Mouse (Mus musculus): Measurements from ENCODE around the gene Plcd1. TPM values are rescaled to one million over a fixed set of nuclear protein-coding genes. Genes with fewer than 3 reads are reported as not detected.

The Plcd1 gene
- polyA plus RNA-seq, 1 experiment from 2014 or later = 21.8 TPM

DNA sequence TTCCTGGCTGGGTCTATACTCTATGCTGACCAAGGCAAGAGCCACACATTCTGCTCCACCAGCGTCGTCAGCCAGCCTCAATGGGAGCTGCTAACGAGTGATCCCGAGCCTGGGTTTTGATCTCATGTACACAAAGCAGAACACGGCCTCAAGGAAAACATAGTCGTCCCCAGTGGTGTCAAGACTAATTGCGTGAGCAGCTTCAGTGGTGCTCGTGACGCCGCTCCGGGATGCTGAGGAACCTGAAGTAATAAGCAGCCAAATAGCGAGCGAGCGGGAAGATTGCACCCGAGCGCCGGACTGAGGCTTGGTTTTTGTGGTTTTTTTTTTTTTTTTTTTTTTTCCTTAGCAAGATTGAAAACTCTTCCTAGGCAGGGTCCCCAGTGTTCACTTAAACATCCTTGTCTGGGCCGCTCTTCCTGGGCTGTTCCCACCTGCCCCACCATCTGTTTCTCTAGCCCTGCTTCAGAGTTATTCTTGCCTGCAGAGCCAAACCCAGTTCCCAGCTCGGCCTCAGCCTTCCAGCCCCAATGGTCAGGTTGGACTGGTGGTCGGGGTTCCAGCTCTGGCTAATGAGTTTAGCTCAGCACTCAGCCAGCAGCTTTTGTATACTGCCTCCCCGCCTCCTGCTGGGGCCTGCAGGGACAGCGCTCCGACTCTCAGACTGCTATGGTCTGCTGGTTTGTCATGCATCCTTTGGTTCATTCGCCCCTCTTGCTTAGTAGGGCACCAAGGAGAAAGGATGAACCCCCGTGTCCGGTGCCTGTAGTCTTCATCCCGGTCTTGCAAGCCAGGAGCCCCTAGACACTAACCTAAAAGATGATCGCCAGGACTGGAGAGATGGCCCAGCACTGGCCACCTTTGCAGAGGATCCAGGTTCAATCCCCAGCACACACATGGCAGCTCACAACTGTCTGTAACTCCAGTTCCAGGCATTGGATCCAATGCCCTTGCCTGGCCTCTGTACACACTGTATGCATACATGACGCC, 58.3 kb downstream of the Plcd1 start:
- DNase-seq (ENCODE audit: low spot score) = peak; percentile 24
- H3K4me1 ChIP-seq = peaks cover 38% of the 10 kb centered on the region
- no peaks in the 10 kb centered on the region for H3K9me3 ChIP-seq (replicated peaks)
- 71% methylated on average over 29 of the region's 29 CpGs for WGBS
- H3K27ac ChIP-seq (replicated peaks) = peak overlapping the region; percentile 42; the same call in 1 of the 2 replicates
- no peak overlapping the region for H3K4me3 ChIP-seq
- H3K27me3 ChIP-seq (ENCODE audit: low read depth, poor library complexity, severe bottlenecking) = no peaks in the 10 kb centered on the region
- H3K36me3 ChIP-seq = peaks cover 12% of the 10 kb centered on the region; the same call in 1 of the 2 replicates

DNA sequence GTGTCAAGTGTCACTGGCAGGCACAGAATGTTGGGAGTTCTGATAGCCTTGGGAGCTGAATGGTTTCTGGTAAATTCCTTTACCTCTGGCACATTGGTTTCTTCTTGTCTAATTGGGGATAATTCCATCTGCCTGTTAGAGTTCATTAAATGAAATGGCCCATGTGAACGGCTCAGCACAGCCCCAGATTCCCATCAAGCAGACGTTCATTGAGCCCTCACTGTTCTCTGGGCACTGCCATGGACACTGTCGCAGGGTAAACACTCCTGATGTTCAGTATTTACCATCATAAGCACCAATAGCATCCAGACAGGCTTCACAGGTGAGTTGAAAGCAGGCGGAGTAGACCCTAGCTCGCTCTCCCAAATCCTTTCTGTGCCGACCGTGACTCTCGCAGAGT, 59.2 kb downstream of the Plcd1 start:
- no peak for DNase-seq (ENCODE audit: low spot score)
- 81% methylated on average over 8 of the region's 8 CpGs for WGBS
- Histone ChIP-seq H3K27ac (replicated peaks) (peak overlapping the region; percentile 42; the same call in 1 of the 2 replicates), H3K4me3 (no peak overlapping the region), H3K36me3 (peaks cover 12% of the 10 kb centered on the region; the same call in 1 of the 2 replicates), H3K4me1 (peaks cover 38% of the 10 kb centered on the region), H3K9me3 (replicated peaks) (no peaks in the 10 kb centered on the region), H3K27me3 (ENCODE audit: low read depth, poor library complexity, severe bottlenecking) (no peaks in the 10 kb centered on the region)

DNA sequence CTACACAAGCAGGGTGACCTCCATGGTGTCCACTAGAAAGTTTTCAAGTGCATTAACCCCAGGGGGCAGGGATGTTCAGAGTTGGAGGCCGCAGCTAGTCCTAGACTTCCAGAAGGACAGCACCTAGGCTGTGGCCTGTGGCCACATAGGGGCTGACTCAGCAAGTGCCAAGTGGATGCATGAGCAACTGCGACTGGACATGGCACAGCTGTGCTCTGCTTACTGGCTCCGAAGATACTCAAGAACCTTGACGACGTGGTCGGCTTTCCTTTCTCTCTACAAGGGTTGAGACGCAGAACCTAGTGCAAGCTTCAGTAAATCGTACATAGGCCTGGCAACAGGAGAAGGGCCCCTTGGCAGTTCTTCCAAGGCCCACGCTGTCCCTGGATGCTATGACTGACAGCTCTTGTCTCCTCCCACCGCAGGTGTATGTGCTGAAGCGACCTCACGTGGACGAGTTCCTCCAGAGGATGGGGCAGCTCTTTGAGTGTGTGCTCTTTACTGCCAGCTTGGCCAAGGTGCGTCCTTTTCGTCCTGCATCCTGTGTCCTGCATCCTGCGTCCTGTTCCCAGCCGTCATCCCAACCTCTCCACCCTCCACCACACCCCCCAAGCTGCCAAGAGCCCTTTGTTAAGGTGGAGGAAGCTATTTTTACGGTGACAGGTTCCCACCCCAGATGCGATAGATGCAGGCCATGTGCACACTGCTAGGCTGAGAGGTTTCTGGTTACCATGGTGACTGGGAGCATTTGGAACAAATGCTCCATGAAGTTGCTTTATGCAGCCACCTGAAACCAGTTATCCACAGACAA, 60.0 kb downstream of the Plcd1 start:
- Histone ChIP-seq H3K27me3 (ENCODE audit: low read depth, poor library complexity, severe bottlenecking) (no peaks in the 10 kb centered on the region), H3K9me3 (replicated peaks) (no peaks in the 10 kb centered on the region), H3K4me1 (peaks cover 38% of the 10 kb centered on the region), H3K27ac (replicated peaks) (peak overlapping the region; percentile 39; the same call in 1 of the 2 replicates), H3K4me3 (no peak overlapping the region), H3K36me3 (peaks cover 12% of the 10 kb centered on the region; the same call in 1 of the 2 replicates)
- WGBS = 76% methylated on average over 19 of the region's 19 CpGs
- peak; percentile 43 for DNase-seq (ENCODE audit: low spot score)

DNA sequence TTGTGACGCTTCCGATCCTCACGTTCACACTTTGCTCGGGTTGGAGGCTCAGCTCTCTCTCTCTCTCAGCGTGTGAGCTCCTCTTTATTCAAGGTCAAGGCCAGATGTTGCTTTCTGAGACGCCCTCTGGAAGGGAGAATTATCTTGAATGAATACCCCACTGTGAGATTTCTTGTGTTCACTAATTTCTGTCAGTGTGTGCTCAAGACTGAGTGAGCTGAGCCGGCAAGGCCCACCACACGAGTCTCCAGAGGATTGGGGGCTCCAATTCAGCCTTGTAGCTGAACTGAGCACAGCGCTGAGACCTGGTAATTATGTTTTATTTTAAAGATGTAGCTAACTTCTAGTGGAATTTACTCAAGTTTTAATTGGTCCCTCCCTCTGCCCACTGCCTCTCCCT, 60.8 kb downstream of the Plcd1 start:
- H3K9me3 ChIP-seq (replicated peaks) = no peaks in the 10 kb centered on the region
- 69% methylated on average over 9 of the region's 9 CpGs for WGBS
- H3K27ac ChIP-seq (replicated peaks) = peak overlapping the region; percentile 39; the same call in 1 of the 2 replicates
- DNase-seq (ENCODE audit: low spot score) = peak; percentile 19
- H3K4me3 ChIP-seq = no peak overlapping the region
- H3K4me1 ChIP-seq = peaks cover 38% of the 10 kb centered on the region
- 0 out of 2 replicates have a peak, but pooled peaks cover 5% of the 10 kb centered on the region for H3K36me3 ChIP-seq
- H3K27me3 ChIP-seq (ENCODE audit: low read depth, poor library complexity, severe bottlenecking) = no peaks in the 10 kb centered on the region

DNA sequence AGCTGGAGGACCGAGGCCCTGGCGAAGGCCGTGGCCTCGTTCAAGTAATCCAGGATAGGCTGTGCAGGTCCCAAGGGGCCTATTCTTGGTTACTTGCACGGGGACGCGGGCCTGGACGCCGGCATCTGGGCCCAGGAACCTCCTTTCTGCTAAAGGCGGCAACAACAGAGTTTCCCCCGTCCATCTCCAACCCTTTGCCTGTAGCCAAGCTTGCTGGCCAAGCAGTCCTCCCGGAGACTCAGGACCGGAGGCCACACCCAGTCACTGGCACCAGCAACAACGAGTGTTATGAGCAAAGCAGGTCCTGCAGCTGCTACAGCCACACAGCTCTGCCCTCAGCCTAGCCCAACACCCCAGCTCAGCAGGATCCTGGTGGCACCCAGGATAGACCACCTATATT, 61.5 kb downstream of the Plcd1 start:
- H3K4me1 ChIP-seq = peaks cover 38% of the 10 kb centered on the region
- no peak for DNase-seq (ENCODE audit: low spot score)
- 0 out of 2 replicates have a peak, but pooled peaks cover 5% of the 10 kb centered on the region for H3K36me3 ChIP-seq
- no peak overlapping the region for H3K4me3 ChIP-seq
- H3K27me3 ChIP-seq (ENCODE audit: low read depth, poor library complexity, severe bottlenecking) = no peaks in the 10 kb centered on the region
- H3K27ac ChIP-seq (replicated peaks) = peak overlapping the region; percentile 29; the same call in 1 of the 2 replicates
- 89% methylated on average over 14 of the region's 14 CpGs for WGBS
- no peaks in the 10 kb centered on the region for H3K9me3 ChIP-seq (replicated peaks)

DNA sequence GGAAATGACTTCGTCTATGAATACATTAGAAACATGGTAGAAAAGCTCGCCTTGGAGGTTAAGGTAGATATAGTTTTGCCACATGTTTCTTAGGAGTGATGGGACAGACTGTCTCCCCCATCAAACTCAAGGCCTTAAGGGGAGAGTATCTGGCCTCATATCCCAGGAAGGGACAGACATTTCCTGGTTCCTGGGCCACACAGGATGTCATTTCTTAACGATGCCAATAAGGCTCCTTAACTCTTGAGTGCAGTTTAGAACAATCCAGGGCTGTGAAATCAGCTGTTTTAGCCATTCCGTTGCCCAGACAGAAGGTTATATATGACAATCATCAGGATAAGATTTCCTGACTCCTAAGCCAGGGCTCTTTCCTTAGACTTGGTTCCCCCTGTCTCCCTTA, 62.3 kb downstream of the Plcd1 start:
- H3K27me3 ChIP-seq (ENCODE audit: low read depth, poor library complexity, severe bottlenecking) = no peaks in the 10 kb centered on the region

DNA sequence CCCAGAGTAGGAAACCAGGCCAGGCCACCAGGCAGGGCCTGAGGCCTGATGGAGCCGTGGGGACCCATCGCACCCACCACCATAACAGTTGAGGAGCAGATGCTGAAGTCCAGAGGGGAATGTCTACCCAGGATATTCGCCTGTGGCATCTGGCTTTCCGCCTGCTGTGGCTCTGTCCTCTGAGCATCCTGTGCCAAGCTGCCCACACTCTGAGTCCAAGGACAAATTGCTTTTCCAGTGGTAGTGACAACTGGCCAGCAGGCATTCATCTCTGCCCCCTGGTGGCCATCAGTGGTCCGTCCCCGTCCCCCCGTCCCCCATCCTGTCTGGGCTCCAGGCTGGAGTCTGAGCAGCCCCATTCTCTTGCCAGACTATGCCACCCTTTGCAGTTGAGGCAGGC, 63.7 kb downstream of the Plcd1 start:
- H3K4me1 ChIP-seq = peaks cover 31% of the 10 kb centered on the region
- no peaks in the 10 kb centered on the region for H3K36me3 ChIP-seq
- H3K27me3 ChIP-seq (ENCODE audit: low read depth, poor library complexity, severe bottlenecking) = no peaks in the 10 kb centered on the region
- no peaks in the 10 kb centered on the region for H3K9me3 ChIP-seq (replicated peaks)
- H3K4me3 ChIP-seq = no peak overlapping the region
- peak; percentile 56 for DNase-seq (ENCODE audit: low spot score)
- H3K27ac ChIP-seq (replicated peaks) = no peak overlapping the region
- WGBS = 56% methylated on average over 7 of the region's 7 CpGs

More for the DNA sequence above, 62.3 kb downstream of the Plcd1 start:
- H3K9me3 ChIP-seq (replicated peaks) = no peaks in the 10 kb centered on the region
- peaks cover 38% of the 10 kb centered on the region for H3K4me1 ChIP-seq
- no peak for DNase-seq (ENCODE audit: low spot score)
- WGBS = 92% methylated on average over 4 of the region's 4 CpGs
- 0 out of 2 replicates have a peak, but pooled peaks cover 2% of the 10 kb centered on the region for H3K36me3 ChIP-seq
- H3K4me3 ChIP-seq = no peak overlapping the region
- H3K27ac ChIP-seq (replicated peaks) = no peak overlapping the region

DNA sequence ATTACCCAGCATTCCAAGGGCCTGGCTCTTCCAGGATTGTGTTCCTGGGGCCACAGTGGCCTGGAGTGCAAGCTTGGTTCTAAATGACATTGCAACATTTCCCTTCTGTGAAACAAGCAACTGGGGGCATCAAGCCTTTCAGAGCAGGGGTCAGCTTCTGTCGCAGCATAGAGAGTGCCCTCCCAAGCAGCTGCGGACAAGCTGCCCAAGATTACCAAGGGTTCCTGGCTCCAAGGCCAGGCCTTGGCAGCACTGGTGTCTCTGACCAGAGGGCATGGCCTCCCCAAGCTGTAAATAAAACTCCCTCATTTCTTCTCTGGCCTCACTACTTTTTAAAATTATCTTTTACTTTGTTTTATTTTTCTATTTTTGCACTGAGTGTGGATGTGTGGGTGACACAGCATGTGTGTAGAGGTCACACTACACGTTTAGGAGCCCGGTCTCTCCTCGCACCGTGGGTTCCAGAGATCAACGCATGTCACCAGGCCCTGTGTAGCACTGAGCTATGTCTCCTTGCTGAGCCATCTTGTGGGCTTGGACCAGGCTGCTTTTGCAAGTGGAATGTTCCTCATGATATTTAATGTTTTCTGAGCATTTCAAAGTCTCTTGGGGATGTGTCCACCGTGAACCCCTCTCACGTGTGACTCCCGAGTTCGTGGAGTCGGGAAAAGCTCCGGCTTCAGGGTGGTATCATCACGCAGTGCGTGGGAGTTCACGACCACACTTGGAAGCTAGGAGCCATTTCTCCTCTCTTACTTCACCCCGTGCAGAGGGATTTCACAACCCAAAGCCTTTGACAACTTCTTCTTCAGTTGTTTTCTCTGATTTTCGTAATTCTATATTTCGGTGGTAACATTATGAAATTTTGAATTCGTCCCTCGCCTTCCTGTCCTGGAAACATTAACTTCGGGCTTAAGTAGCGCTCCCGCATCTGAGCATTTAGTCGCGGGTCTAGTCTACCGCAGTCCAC, 64.8 kb downstream of the Plcd1 start:
- WGBS = 95% methylated on average over 27 of the region's 27 CpGs
- no peaks in the 10 kb centered on the region for H3K36me3 ChIP-seq

DNA sequence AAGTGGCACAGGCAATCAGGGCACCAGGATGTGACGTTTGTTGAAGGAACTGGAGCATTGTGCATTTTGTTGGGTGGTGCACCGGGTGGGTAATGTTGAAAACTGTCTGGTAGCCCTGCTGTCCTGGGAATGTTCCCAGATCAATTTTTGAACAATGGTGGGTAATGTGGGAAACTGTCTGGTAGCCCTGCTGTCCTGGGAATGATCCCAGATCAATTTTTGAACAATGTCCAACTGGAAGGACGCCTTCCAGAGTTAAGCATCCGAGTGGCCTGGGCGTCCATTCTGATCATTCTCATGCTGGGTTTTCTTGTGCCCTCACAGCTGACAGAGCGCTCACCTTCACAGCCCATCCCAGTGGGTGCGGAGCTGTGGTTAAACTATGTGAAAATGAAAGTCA, 66.0 kb downstream of the Plcd1 start:
- no peaks in the 10 kb centered on the region for H3K9me3 ChIP-seq (replicated peaks)
- H3K36me3 ChIP-seq = no peaks in the 10 kb centered on the region
- DNase-seq (ENCODE audit: low spot score) = no peak
- no peaks in the 10 kb centered on the region for H3K27me3 ChIP-seq (ENCODE audit: low read depth, poor library complexity, severe bottlenecking)
- H3K4me1 ChIP-seq = peaks cover 9% of the 10 kb centered on the region
- no peak overlapping the region for H3K27ac ChIP-seq (replicated peaks)
- no peak overlapping the region for H3K4me3 ChIP-seq
- 90% methylated on average over 7 of the region's 7 CpGs for WGBS

More for the DNA sequence above, 64.8 kb downstream of the Plcd1 start:
- peaks cover 21% of the 10 kb centered on the region for H3K4me1 ChIP-seq
- no peak for DNase-seq (ENCODE audit: low spot score)
- no peak overlapping the region for H3K27ac ChIP-seq (replicated peaks)
- no peaks in the 10 kb centered on the region for H3K27me3 ChIP-seq (ENCODE audit: low read depth, poor library complexity, severe bottlenecking)
- no peak overlapping the region for H3K4me3 ChIP-seq
- H3K9me3 ChIP-seq (replicated peaks) = no peaks in the 10 kb centered on the region

DNA sequence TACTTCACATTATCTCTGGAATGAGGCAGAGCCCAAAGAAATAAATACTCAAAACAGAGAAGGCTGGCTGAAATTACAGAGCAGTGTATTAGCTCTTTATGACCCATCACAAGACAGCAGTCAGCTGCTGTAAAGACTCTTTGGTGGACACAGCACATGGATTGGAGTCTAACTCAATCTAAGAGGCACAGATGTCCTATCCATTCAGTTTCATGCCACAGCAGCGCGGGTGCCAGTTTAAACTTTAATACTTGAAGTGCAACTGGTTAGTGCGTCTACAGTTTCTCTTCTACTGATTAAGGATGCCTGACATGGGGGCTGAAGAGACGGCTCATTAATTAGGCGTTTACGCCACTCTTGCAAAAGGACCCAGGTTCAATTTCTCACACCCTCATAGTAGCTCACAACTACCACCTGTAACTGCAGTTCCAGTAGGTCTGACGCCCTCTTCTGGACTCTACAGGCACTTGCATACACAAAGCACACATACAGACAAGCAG, 67.4 kb downstream of the Plcd1 start:
- 92% methylated on average over 7 of the region's 7 CpGs for WGBS

DNA sequence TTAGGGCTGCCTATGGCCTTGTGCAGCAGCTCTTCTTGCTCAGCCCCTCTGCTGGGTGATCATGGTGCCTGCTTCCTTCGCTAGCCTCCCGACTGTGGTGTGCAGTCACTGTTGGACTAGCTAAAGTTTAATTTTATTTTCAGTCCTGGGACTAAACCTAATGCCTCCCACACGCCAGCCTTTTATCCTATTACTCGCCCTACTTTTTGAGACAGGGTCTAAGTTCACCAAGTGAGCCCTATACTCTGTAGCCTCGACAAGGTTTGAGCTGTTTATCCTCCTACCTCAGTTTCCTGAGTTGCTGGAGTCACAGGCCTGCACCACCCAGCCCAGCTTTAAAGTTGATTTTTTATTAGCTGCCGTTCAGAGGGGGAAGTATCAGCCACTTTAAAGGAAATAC, 68.0 kb downstream of the Plcd1 start:
- 89% methylated on average over 6 of the region's 6 CpGs for WGBS
- H3K4me3 ChIP-seq = no peak overlapping the region
- H3K36me3 ChIP-seq = no peaks in the 10 kb centered on the region
- peaks cover 10% of the 10 kb centered on the region for H3K4me1 ChIP-seq
- H3K27me3 ChIP-seq (ENCODE audit: low read depth, poor library complexity, severe bottlenecking) = no peaks in the 10 kb centered on the region
- no peak for DNase-seq (ENCODE audit: low spot score)
- H3K27ac ChIP-seq (replicated peaks) = no peak overlapping the region
- no peaks in the 10 kb centered on the region for H3K9me3 ChIP-seq (replicated peaks)

More for the DNA sequence above, 67.4 kb downstream of the Plcd1 start:
- no peaks in the 10 kb centered on the region for H3K36me3 ChIP-seq
- no peaks in the 10 kb centered on the region for H3K9me3 ChIP-seq (replicated peaks)
- no peak for DNase-seq (ENCODE audit: low spot score)
- peaks cover 8% of the 10 kb centered on the region for H3K4me1 ChIP-seq
- no peak overlapping the region for H3K27ac ChIP-seq (replicated peaks)
- H3K4me3 ChIP-seq = no peak overlapping the region
- H3K27me3 ChIP-seq (ENCODE audit: low read depth, poor library complexity, severe bottlenecking) = no peaks in the 10 kb centered on the region

All from midbrain, embryonic 10.5 days (tissue).